Mouse (Mus musculus): ENCODE measurements around the gene Atf1. TPM values are rescaled to one million over a fixed set of nuclear protein-coding genes. Genes with fewer than 3 reads are reported as not detected.
"Not testable (repeated sequence)": the region's sequence is repeated elsewhere in the genome, so short reads cannot be mapped to it uniquely, and the experiment has no call there.

The Atf1 gene
- polyA plus RNA-seq, 1 experiment from 2014 or later = 12.7 TPM

- not testable (repeated sequence) for ATAC-seq (ENCODE audit: low FRiP score, low read depth); H3K36me3 ChIP-seq; H3K4me3 ChIP-seq; H3K4me2 ChIP-seq; H3K4me1 ChIP-seq (replicated peaks); H3K9ac ChIP-seq; H3K27ac ChIP-seq (replicated peaks); H3K27me3 ChIP-seq; H3K9me3 ChIP-seq
- 27% methylated on average over 7 of the region's 7 CpGs for WGBS
These were observed 43.0 kb downstream of the Atf1 start for GRCm38 (mm10) chr15:100270609-100271008.

- no peak for ATAC-seq (ENCODE audit: low FRiP score, low read depth)
- Histone ChIP-seq H3K9ac (no peak overlapping the region), H3K9me3 (no peaks in the 10 kb centered on the region), H3K4me2 (no peak overlapping the region), H3K4me1 (replicated peaks) (no peaks in the 10 kb centered on the region), H3K27ac (replicated peaks) (no peak overlapping the region), H3K27me3 (peaks cover 3% of the 10 kb centered on the region; the same call in 1 of the 2 replicates), H3K4me3 (no peak overlapping the region), H3K36me3 (no peaks in the 10 kb centered on the region)
- 65% methylated on average over 14 of the region's 14 CpGs for WGBS
These were observed 43.8 kb downstream of the Atf1 start for GRCm38 (mm10) chr15:100271411-100271810.

GRCm38 (mm10) chr15:100273791-100274308, 46.2 kb downstream of the Atf1 start:
- 87% methylated on average over 4 of the region's 4 CpGs for WGBS
- H3K9ac ChIP-seq; H3K36me3 ChIP-seq; ATAC-seq (ENCODE audit: low FRiP score, low read depth); H3K4me2 ChIP-seq; H3K4me3 ChIP-seq; H3K27ac ChIP-seq (replicated peaks); H3K9me3 ChIP-seq; H3K27me3 ChIP-seq; H3K4me1 ChIP-seq (replicated peaks): not testable (repeated sequence)

GRCm38 (mm10) chr15:100274790-100275559, 47.4 kb downstream of the Atf1 start:
- H3K36me3 ChIP-seq = no peaks in the 10 kb centered on the region
- H3K4me3 ChIP-seq = no peak overlapping the region
- WGBS = 91% methylated on average over 7 of the region's 7 CpGs
- H3K4me2 ChIP-seq = no peak overlapping the region
- H3K4me1 ChIP-seq (replicated peaks) = no peaks in the 10 kb centered on the region
- no peak overlapping the region for H3K27ac ChIP-seq (replicated peaks)
- no peak for ATAC-seq (ENCODE audit: low FRiP score, low read depth)
- peaks cover 3% of the 10 kb centered on the region; the same call in 1 of the 2 replicates for H3K27me3 ChIP-seq
- no peaks in the 10 kb centered on the region for H3K9me3 ChIP-seq
- no peak overlapping the region for H3K9ac ChIP-seq

- Histone ChIP-seq H3K4me1 (replicated peaks) (no peaks in the 10 kb centered on the region), H3K36me3 (no peaks in the 10 kb centered on the region), H3K4me3 (no peak overlapping the region), H3K27ac (replicated peaks) (no peak overlapping the region), H3K9ac (no peak overlapping the region), H3K27me3 (peaks cover 1% of the 10 kb centered on the region; the same call in 1 of the 2 replicates), H3K4me2 (no peak overlapping the region), H3K9me3 (no peaks in the 10 kb centered on the region)
- ATAC-seq (ENCODE audit: low FRiP score, low read depth) = no peak
- WGBS = 97% methylated on average over 4 of the region's 4 CpGs
These were observed 48.8 kb downstream of the Atf1 start for GRCm38 (mm10) chr15:100276403-100276802.

GRCm38 (mm10) chr15:100277586-100277985, 50.0 kb downstream of the Atf1 start:
- no peaks in the 10 kb centered on the region for H3K27me3 ChIP-seq
- H3K4me3 ChIP-seq = no peak overlapping the region
- no peaks in the 10 kb centered on the region for H3K4me1 ChIP-seq (replicated peaks)
- H3K27ac ChIP-seq (replicated peaks) = no peak overlapping the region
- 97% methylated on average over 3 of the region's 3 CpGs for WGBS
- H3K36me3 ChIP-seq = no peaks in the 10 kb centered on the region
- ATAC-seq (ENCODE audit: low FRiP score, low read depth) = no peak
- H3K4me2 ChIP-seq = no peak overlapping the region
- H3K9me3 ChIP-seq = no peaks in the 10 kb centered on the region
- no peak overlapping the region for H3K9ac ChIP-seq

- 97% methylated on average over 20 of the region's 20 CpGs for WGBS
- ATAC-seq (ENCODE audit: low FRiP score, low read depth) = no peak
- Histone ChIP-seq H3K27me3 (no peaks in the 10 kb centered on the region), H3K9me3 (no peaks in the 10 kb centered on the region), H3K4me1 (replicated peaks) (no peaks in the 10 kb centered on the region), H3K4me2 (no peak within 1 kb of the TSS), H3K9ac (no peak within 1 kb of the TSS), H3K27ac (replicated peaks) (no peak within 1 kb of the TSS), H3K36me3 (no peaks in the 10 kb centered on the region), H3K4me3 (no peak within 1 kb of the TSS)
These were observed 53.0 kb downstream of the Atf1 start, which contains the start of gene Tmprss12 for GRCm38 (mm10) chr15:100280626-100281025. TSS of gene Tmprss12 (plus strand) at chr15:100280837.

- no peak overlapping the region for H3K27ac ChIP-seq (replicated peaks)
- 95% methylated on average over 6 of the region's 6 CpGs for WGBS
- H3K4me1 ChIP-seq (replicated peaks) = no peaks in the 10 kb centered on the region
- H3K36me3 ChIP-seq = no peaks in the 10 kb centered on the region
- H3K4me3 ChIP-seq = no peak overlapping the region
- ATAC-seq (ENCODE audit: low FRiP score, low read depth) = no peak
- no peaks in the 10 kb centered on the region for H3K27me3 ChIP-seq
- no peak overlapping the region for H3K4me2 ChIP-seq
- H3K9me3 ChIP-seq = no peaks in the 10 kb centered on the region
- H3K9ac ChIP-seq = no peak overlapping the region
These were observed 61.4 kb downstream of the Atf1 start for GRCm38 (mm10) chr15:100288980-100289379.

- Histone ChIP-seq H3K4me3 (no peak overlapping the region), H3K27ac (replicated peaks) (no peak overlapping the region), H3K27me3 (no peaks in the 10 kb centered on the region), H3K9ac (no peak overlapping the region), H3K4me1 (replicated peaks) (no peaks in the 10 kb centered on the region), H3K36me3 (no peaks in the 10 kb centered on the region), H3K4me2 (no peak overlapping the region), H3K9me3 (no peaks in the 10 kb centered on the region)
- no peak for ATAC-seq (ENCODE audit: low FRiP score, low read depth)
- 70% methylated on average over 5 of the region's 5 CpGs for WGBS
These were observed 63.2 kb downstream of the Atf1 start for GRCm38 (mm10) chr15:100290858-100291257.

- no peaks in the 10 kb centered on the region for H3K4me1 ChIP-seq (replicated peaks)
- H3K9me3 ChIP-seq = no peaks in the 10 kb centered on the region
- H3K27ac ChIP-seq (replicated peaks) = no peak overlapping the region
- 68% methylated on average over 7 of the region's 7 CpGs for WGBS
- no peak overlapping the region for H3K4me3 ChIP-seq
- H3K27me3 ChIP-seq = no peaks in the 10 kb centered on the region
- H3K36me3 ChIP-seq = no peaks in the 10 kb centered on the region
- H3K9ac ChIP-seq = no peak overlapping the region
- no peak for ATAC-seq (ENCODE audit: low FRiP score, low read depth)
- no peak overlapping the region for H3K4me2 ChIP-seq
These were observed 64.7 kb downstream of the Atf1 start for GRCm38 (mm10) chr15:100292326-100292725.

- no peak overlapping the region for H3K4me3 ChIP-seq
- no peak overlapping the region for H3K27ac ChIP-seq (replicated peaks)
- 94% methylated on average over 5 of the region's 5 CpGs for WGBS
- ATAC-seq (ENCODE audit: low FRiP score, low read depth) = no peak
- H3K27me3 ChIP-seq = no peaks in the 10 kb centered on the region
- no peak overlapping the region for H3K4me2 ChIP-seq
- H3K4me1 ChIP-seq (replicated peaks) = no peaks in the 10 kb centered on the region
- H3K9me3 ChIP-seq = no peaks in the 10 kb centered on the region
- no peaks in the 10 kb centered on the region for H3K36me3 ChIP-seq
- no peak overlapping the region for H3K9ac ChIP-seq
These were observed 70.2 kb downstream of the Atf1 start for GRCm38 (mm10) chr15:100297856-100298255.

- WGBS = 82% methylated on average over 6 of the region's 6 CpGs
- no peak overlapping the region for H3K4me2 ChIP-seq
- no peak for ATAC-seq (ENCODE audit: low FRiP score, low read depth)
These were observed 72.9 kb downstream of the Atf1 start for GRCm38 (mm10) chr15:100300499-100300898.

More at GRCm38 (mm10) chr15:100300499-100300898, 72.9 kb downstream of the Atf1 start:
- Histone ChIP-seq H3K27me3 (no peaks in the 10 kb centered on the region), H3K9ac (no peak overlapping the region), H3K9me3 (no peaks in the 10 kb centered on the region), H3K4me3 (no peak overlapping the region), H3K36me3 (no peaks in the 10 kb centered on the region), H3K27ac (replicated peaks) (no peak overlapping the region), H3K4me1 (replicated peaks) (peaks cover 10% of the 10 kb centered on the region)

Data from hindbrain, embryonic 15.5 days (tissue).